Mouse (Mus musculus): Measurements from ENCODE around the gene Ugt2b1. TPM values are rescaled to one million over a fixed set of nuclear protein-coding genes. Genes with fewer than 3 reads are reported as not detected.
"Not testable (repeated sequence)": the region's sequence is repeated elsewhere in the genome, so short reads cannot be mapped to it uniquely, and the experiment has no call there.

Gene Ugt2b1
- total RNA-seq (2014; fragmentation: Nextera tagmentation) (not detected in 2 replicates), total RNA-seq (2017) (not detected in 2 replicates)

DNA sequence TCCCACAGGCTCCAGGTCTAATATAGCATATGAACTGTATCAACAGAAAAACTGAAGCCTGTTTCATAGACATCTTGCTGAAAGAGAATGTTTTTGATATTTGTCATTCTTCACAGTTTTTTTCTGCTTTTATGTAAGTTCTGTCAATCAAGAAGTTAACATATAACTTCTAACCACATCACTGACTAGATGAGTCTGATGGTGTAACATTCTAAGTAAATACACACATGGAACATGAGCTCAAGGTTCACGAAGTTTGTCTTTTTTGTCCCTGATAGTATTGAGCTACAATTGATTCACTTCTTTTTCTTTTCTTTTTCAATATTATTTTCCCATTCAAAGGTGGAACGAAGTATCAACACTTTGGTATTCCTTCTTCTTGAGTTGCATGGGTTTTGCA lies at the start of gene Ugt2b1:
Gene Ugt2b1, minus strand, starts transcription at position 105 of the 400 bp plus-strand sequence.
- ATAC-seq (replicated peaks; ENCODE audit: low FRiP score, low TSS enrichment, poor library complexity, severe bottlenecking), result no peak

- ATAC-seq (replicated peaks; ENCODE audit: low FRiP score, low TSS enrichment, poor library complexity, severe bottlenecking), result not testable (repeated sequence)
These were observed 40.9 kb upstream of the Ugt2b1 start for GRCm38 (mm10) chr5:86967271-86967670.

GRCm38 (mm10) chr5:86962849-86963248 lies 36.5 kb upstream of the Ugt2b1 start:
- not testable (repeated sequence) for ATAC-seq (replicated peaks; ENCODE audit: low FRiP score, low TSS enrichment, poor library complexity, severe bottlenecking)

DNA sequence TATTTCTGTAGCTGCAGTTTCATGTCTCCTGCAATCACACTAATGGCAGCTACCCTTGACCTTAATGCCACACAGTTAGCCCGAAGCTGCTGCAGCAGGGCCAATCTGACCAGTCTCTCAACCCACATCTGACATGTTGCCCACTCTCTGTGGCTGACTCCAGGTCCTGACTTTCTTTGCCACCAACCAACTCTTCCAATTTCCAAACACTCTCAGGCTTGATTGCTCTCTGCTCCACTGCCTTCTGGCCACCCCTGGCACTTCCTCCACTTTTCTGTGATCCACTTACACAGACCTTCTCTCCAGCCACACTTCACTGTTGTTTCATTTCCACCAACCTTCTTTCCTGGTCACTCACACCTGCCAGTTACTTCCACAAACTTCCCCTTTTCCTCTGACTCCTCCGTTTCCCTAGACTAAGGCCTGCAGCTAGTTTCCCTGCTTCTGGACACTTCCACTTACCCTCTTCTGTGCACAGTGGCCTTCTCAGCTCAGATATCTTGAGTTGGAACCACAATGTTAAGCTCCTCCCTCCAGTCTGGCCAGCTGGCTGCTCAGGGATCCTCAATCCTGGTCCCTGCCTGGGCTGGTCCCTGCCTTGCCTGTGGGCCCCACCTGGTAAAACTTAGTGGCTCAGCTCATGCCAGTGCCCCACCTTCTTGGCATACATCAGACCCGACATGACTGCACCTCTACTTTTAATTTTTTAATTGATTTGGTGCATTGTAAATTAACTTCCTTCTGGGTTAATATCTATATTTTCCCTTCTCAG lies 35.4 kb upstream of the Ugt2b1 start:
- no peak for ATAC-seq (replicated peaks; ENCODE audit: low FRiP score, low TSS enrichment, poor library complexity, severe bottlenecking)

DNA sequence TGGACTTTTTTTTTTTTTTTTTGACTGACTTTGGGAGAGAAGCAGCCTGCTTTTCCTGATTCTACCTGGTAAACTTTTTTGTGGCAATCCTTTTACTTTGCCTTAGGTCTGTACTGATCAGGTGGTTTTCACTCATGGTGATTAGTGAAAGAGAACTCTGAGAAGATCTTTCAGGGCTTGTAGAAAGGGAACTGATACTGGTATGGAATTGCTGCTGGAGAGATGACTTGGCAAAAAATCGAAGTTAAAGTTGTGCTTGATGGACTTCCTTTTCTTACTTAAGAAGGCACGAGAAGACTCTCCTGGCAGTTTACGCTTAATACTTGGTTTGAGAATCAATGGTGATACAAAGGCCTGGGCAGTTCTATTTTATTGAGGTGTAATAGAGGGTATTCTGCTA lies 34.2 kb upstream of the Ugt2b1 start:
- ATAC-seq (replicated peaks; ENCODE audit: low FRiP score, low TSS enrichment, poor library complexity, severe bottlenecking), result no peak

- ATAC-seq (replicated peaks; ENCODE audit: low FRiP score, low TSS enrichment, poor library complexity, severe bottlenecking), result no peak
These were observed 15.8 kb upstream of the Ugt2b1 start for GRCm38 (mm10) chr5:86942111-86942510.

DNA sequence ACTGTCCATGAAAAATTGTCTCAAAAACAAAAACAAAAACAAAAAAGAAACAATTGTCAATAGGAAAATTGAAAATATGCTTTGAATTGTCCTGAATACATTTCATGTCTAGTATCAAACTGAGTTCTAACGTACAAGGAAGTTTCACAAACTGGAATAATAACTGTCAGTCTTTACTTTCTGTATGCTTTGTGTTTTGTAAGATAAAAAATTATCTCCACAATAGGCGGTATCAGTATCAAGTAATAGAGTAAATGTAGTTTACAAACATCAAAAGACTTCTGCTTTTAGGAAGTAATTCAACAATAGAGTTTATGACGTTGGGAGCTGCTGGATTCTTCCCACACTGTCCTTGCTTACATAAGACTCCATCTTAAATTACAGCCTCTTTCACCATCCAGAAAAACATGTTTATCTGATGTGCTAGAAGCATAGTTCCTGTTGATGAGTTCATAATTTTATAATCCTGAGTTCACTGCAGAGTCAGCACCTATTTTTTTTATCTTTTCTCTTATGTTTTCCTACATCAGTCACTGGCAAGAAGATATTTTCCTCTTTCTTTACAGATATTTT lies 5.6 kb downstream of the Ugt2b1 start:
- no peak for ATAC-seq (replicated peaks; ENCODE audit: low FRiP score, low TSS enrichment, poor library complexity, severe bottlenecking)

DNA sequence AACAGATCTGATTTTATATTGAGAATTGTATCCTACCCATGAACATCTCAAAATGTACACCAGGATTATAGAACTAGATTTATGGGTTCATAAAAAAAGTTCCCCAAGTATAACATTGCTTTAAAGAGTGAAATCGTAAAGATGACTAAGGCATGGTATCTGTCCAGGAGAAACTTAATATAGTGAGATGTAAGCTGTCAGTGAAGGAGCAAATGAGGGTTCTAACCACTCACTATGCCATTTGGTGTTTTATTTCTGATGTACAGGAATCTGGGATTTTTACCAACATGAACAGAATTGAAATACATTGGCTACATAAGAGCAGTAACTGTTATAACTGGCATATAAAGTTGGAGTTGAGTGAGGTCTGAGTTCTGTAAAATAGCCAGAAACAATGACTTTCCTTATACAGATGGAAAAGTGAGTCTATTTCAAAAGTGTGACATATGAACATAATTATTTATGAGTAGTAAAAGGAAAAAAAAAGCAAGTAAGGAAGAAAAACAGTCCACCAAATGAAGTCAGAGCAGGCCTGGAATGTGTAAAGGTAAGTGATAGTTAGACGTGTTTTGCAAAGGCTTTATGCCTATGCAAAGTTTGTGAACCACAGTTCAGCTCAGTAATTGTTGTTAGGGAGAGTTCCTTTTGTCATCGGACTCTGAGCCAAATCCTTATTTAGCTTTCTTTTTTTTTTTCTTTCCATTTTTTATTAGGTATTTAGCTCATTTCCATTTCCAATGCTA lies 14.8 kb downstream of the Ugt2b1 start:
- no peak for ATAC-seq (replicated peaks; ENCODE audit: low FRiP score, low TSS enrichment, poor library complexity, severe bottlenecking)

DNA sequence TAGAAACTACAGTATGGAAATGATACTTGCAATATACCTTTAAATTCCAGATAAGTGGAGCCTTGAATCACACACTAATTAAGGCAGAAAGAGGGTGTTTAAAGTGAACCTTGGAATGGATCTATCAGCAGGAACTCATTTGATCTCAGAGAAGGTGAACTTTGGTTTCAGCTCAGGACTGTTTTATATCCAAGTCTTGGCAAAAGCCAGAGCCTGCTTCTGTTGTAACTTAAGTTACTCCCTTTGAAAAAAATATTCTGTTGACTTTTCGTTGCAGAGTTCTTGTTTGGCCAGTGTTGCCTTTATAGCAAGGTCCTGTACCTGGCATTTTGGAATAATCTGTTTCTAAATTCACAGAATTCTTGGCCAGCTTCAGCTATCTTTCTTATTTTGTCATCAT lies 15.6 kb downstream of the Ugt2b1 start:
- ATAC-seq (replicated peaks; ENCODE audit: low FRiP score, low TSS enrichment, poor library complexity, severe bottlenecking), result no peak

DNA sequence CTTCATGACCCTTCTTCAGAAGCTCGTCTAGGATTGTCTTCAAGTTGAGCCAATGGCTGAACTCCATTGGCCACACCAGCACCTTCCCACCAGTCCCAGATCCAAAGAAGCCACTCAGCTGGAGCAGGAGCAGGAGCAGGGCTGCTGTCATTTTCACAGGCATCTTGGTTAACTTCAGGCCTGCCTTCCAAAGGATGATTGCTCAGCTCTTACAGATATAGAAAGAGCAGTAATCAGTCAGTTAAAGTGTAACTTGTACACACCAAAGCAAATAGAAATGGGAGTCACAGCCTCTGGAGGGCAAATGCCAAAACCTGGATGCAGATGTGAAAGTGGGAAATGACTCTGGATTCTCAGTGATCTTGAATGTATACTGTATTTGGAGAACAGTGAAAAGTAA lies 19.6 kb downstream of the Ugt2b1 start, which contains the start of gene Ugt2b34:
Gene Ugt2b34, minus strand, starts transcription at position 180 of the 400 bp plus-strand sequence.
- ATAC-seq (replicated peaks; ENCODE audit: low FRiP score, low TSS enrichment, poor library complexity, severe bottlenecking), result no peak

- ATAC-seq (replicated peaks; ENCODE audit: low FRiP score, low TSS enrichment, poor library complexity, severe bottlenecking), result no peak
These were observed 36.4 kb downstream of the Ugt2b1 start for GRCm38 (mm10) chr5:86889933-86890332.

GRCm38 (mm10) chr5:86888420-86888819 lies 37.9 kb downstream of the Ugt2b1 start:
- ATAC-seq (replicated peaks; ENCODE audit: low FRiP score, low TSS enrichment, poor library complexity, severe bottlenecking), result no peak

DNA sequence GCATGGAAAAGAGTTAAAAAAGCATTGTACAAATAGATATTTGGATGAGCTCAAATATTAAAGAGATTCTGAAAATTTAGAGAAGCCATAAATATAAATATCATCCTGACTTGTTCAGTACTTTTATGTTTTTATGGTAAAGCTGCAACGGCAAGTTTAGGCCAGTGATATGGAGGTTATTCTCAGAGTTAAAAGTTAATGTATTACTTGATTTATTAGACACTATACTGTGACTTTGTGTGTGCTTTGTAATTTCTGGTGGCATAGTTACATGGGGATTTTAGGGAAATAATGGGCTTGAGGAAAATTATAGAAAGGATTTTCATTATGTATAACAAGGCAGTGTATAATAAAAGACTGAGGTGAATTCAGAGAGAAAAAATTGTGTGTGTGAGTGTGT lies 39.2 kb downstream of the Ugt2b1 start:
- no peak for ATAC-seq (replicated peaks; ENCODE audit: low FRiP score, low TSS enrichment, poor library complexity, severe bottlenecking)

- ATAC-seq (replicated peaks; ENCODE audit: low FRiP score, low TSS enrichment, poor library complexity, severe bottlenecking), result no peak
These were observed 39.7 kb downstream of the Ugt2b1 start for GRCm38 (mm10) chr5:86886620-86887019.

DNA sequence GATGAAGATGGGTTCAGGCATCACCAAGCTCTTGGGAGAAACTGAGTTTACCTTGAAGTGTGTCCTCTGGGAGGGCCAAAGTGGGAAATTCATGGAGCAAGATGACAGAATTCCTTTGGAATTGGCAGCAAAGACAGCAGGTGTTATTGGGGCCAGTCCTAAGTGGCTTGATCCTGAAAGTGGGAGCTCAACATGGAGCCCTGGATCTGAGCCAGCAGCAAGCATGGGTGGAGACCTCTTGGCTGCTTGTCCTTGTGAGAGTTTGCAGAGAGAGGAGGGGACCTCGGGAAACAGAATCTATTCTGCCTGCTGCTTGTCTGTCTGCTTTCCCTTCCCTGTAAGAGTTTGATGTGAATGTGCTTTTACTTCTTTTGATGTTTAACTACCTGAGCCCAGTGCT lies 54.5 kb downstream of the Ugt2b1 start:
- ATAC-seq (replicated peaks; ENCODE audit: low FRiP score, low TSS enrichment, poor library complexity, severe bottlenecking), result no peak

Other genes with a start within 250 kb of the Ugt2b1 start
- not detected in 2 replicates for gene Tmprss11e, start 180.7 kb downstream of the Ugt2b1 start, total RNA-seq (2014; fragmentation: Nextera tagmentation)
- gene Tmprss11e, start 180.7 kb downstream of the Ugt2b1 start, total RNA-seq (2017), result not detected in 2 replicates
- gene Ythdc1, start 122.3 kb downstream of the Ugt2b1 start, total RNA-seq (2014; fragmentation: Nextera tagmentation), result 82.5 and 97.7 TPM in 2 replicates
- 134 and 171 TPM in 2 replicates for gene Ythdc1, start 122.3 kb downstream of the Ugt2b1 start, total RNA-seq (2017)
- not detected in 2 replicates for gene Ugt2b34, start 19.6 kb downstream of the Ugt2b1 start, total RNA-seq (2014; fragmentation: Nextera tagmentation)
- not detected in 2 replicates for gene Ugt2b34, start 19.6 kb downstream of the Ugt2b1 start, total RNA-seq (2017)
- gene Ugt2b35, start 74.3 kb upstream of the Ugt2b1 start, total RNA-seq (2014; fragmentation: Nextera tagmentation), result not detected in 2 replicates
- not detected in 2 replicates for gene Ugt2b35, start 74.3 kb upstream of the Ugt2b1 start, total RNA-seq (2017)
- gene Ugt2b36, start 166.0 kb upstream of the Ugt2b1 start, total RNA-seq (2014; fragmentation: Nextera tagmentation), result not detected in 2 replicates
- gene Ugt2b36, start 166.0 kb upstream of the Ugt2b1 start, total RNA-seq (2017), result not detected in 2 replicates
- gene Ugt2b5, start 213.8 kb upstream of the Ugt2b1 start, total RNA-seq (2014; fragmentation: Nextera tagmentation), result not detected in 2 replicates
- gene Ugt2b5, start 213.8 kb upstream of the Ugt2b1 start, total RNA-seq (2017), result not detected in 2 replicates

Data from megakaryocyte-erythroid progenitor cell, adult 5-6 weeks (primary cell).